ENCODE assay signal across 8 mouse cellular contexts in genomic region chr1:74285212-74286010, GRCm38 (mm10). TPM values are rescaled to one million over a fixed set of nuclear protein-coding genes. Genes with fewer than 3 reads are reported as not detected.
DNase-seq lines count a peak whose midpoint lies in the region; ATAC-seq and TF ChIP-seq lines count a peak whose summit lies in the region.

No protein-coding gene starts in this region.

- H3K4me3 ChIP-seq in kidney, postnatal 0 days (replicated peaks; ENCODE audit: low read depth, low read length), result peak overlapping the region; percentile 73
- peak overlapping the region; percentile 77 for H3K4me3 ChIP-seq in limb, embryonic 13.5 days
- H3K4me3 ChIP-seq in stomach, embryonic 14.5 days (ENCODE audit: low read depth, low read length), result peak overlapping the region; percentile 61

- peaks cover 34% of the 10 kb centered on the region for H3K36me3 ChIP-seq in kidney, postnatal 0 days (ENCODE audit: insufficient read depth, low read length)
- H3K36me3 ChIP-seq in limb, embryonic 13.5 days, result peaks cover 55% of the 10 kb centered on the region
- peaks cover 55% of the 10 kb centered on the region for H3K36me3 ChIP-seq in stomach, embryonic 14.5 days (ENCODE audit: control insufficient read depth, insufficient read depth, low read length)

- DNase-seq in kidney, postnatal 0 days (ENCODE audit: low spot score), result no peak
- no peak for DNase-seq in kidney, postnatal 14 days
- peak; percentile 60 for DNase-seq in MN1 (ENCODE audit: low spot score)
- DNase-seq in adrenal gland, postnatal 4 days (ENCODE audit: low spot score in 2 of 2), result no peak
- no peak for DNase-seq in thymus, postnatal 0 days (ENCODE audit: low spot score)

- 2% methylated on average over 23 of the region's 23 CpGs for WGBS in kidney, postnatal 0 days
- WGBS in limb, embryonic 13.5 days, result 3% methylated on average over 23 of the region's 23 CpGs
- 5% methylated on average over 23 of the region's 23 CpGs for WGBS in stomach, embryonic 14.5 days

- H3K4me1 ChIP-seq in kidney, postnatal 0 days (replicated peaks; ENCODE audit: insufficient read depth, low read length), result peaks cover 10% of the 10 kb centered on the region
- peaks cover 33% of the 10 kb centered on the region for H3K4me1 ChIP-seq in limb, embryonic 13.5 days
- peaks cover 29% of the 10 kb centered on the region for H3K4me1 ChIP-seq in stomach, embryonic 14.5 days (ENCODE audit: control insufficient read depth, insufficient read depth, low read length)

- H3K9ac ChIP-seq in kidney, postnatal 0 days (ENCODE audit: low read depth, low read length), result peak overlapping the region; percentile 69
- peak overlapping the region; percentile 76 for H3K9ac ChIP-seq in limb, embryonic 13.5 days
- H3K9ac ChIP-seq in stomach, embryonic 14.5 days (replicated peaks; ENCODE audit: low read depth, low read length), result peak overlapping the region; percentile 47

- TF ChIP-seq CTCF in kidney, postnatal 0 days (IDR thresholded peaks at IDR 0.05; ENCODE audit: low read depth), result no peak

- no peaks in the 10 kb centered on the region for H3K9me3 ChIP-seq in kidney, postnatal 0 days (replicated peaks; ENCODE audit: low read length)
- H3K9me3 ChIP-seq in limb, embryonic 13.5 days, result no peaks in the 10 kb centered on the region
- no peaks in the 10 kb centered on the region for H3K9me3 ChIP-seq in stomach, embryonic 14.5 days (ENCODE audit: control insufficient read depth, low read depth, low read length)

- no peak for ATAC-seq in kidney, postnatal 0 days (replicated peaks; ENCODE audit: low FRiP score, low read depth)
- 0 out of 2 replicates have a peak, but pooled peaks have one; percentile 1 for ATAC-seq in erythroblast, adult 5-6 weeks (replicated peaks; ENCODE audit: low FRiP score, poor library complexity, severe bottlenecking)
- ATAC-seq in limb, embryonic 13.5 days (ENCODE audit: low FRiP score, low read depth), result no peak; the same call in 1 of the 2 replicates
- ATAC-seq in stomach, embryonic 14.5 days (ENCODE audit: insufficient number of reproducible peaks, insufficient read depth, low FRiP score, low read depth), result no peak

- H3K27me3 ChIP-seq in kidney, postnatal 0 days (ENCODE audit: insufficient read depth, low read length), result no peaks in the 10 kb centered on the region
- H3K27me3 ChIP-seq in limb, embryonic 13.5 days, result no peaks in the 10 kb centered on the region
- H3K27me3 ChIP-seq in stomach, embryonic 14.5 days (ENCODE audit: control insufficient read depth, insufficient read depth, low read length), result no peaks in the 10 kb centered on the region

- H3K27ac ChIP-seq in kidney, postnatal 0 days, result no peak overlapping the region
- no peak overlapping the region; the same call in 1 of the 2 replicates for H3K27ac ChIP-seq in limb, embryonic 13.5 days
- no peak overlapping the region for H3K27ac ChIP-seq in stomach, embryonic 14.5 days (ENCODE audit: low read length)

- peak overlapping the region; percentile 63 for H3K4me2 ChIP-seq in kidney, postnatal 0 days (ENCODE audit: low read length)
- peak overlapping the region; percentile 83 for H3K4me2 ChIP-seq in limb, embryonic 13.5 days (replicated peaks)
- peak overlapping the region; percentile 65 for H3K4me2 ChIP-seq in stomach, embryonic 14.5 days (replicated peaks; ENCODE audit: low read depth, low read length)

RNA-seq across cellular contexts. Expression of gene Pnkd, which starts 0.7 kb away (rescaled TPM):
- polyA plus RNA-seq in kidney, postnatal 0 days (2015; fragmentation: Nextera tagmentation; extraction: Ambion mirVana), result 162 and 169 TPM in 2 replicates
- 7.1 and 17.7 TPM in 2 replicates for total RNA-seq in erythroblast, adult 5-6 weeks (2015; ENCODE audit: low replicate concordance)
- total RNA-seq in erythroblast, adult 5-6 weeks (2017; ENCODE audit: low replicate concordance), result 2.4 TPM in 1 of 2 replicates, not detected in the other
- 108 and 112 TPM in 2 replicates for polyA plus RNA-seq in limb, embryonic 13.5 days (2015; fragmentation: Nextera tagmentation; extraction: Ambion mirVana)
- 122 and 132 TPM in 2 replicates for polyA plus RNA-seq in stomach, embryonic 14.5 days (2014; fragmentation: Nextera tagmentation; extraction: Ambion mirVana)
- total RNA-seq in adrenal gland, postnatal 4 days (2021), result 10 to 100 TPM; 72.1 to 72.4 TPM
- polyA plus RNA-seq in thymus, postnatal 0 days (2015; fragmentation: Nextera tagmentation; extraction: Ambion mirVana), result 84.9 and 93.3 TPM in 2 replicates

RNA-seq across cellular contexts. Expression of gene Aamp, which starts 0.9 kb away (rescaled TPM):
- 248 and 264 TPM in 2 replicates for polyA plus RNA-seq in kidney, postnatal 0 days (2015; fragmentation: Nextera tagmentation; extraction: Ambion mirVana)
- 4.6 and 10.4 TPM in 2 replicates for total RNA-seq in erythroblast, adult 5-6 weeks (2015; ENCODE audit: low replicate concordance)
- total RNA-seq in erythroblast, adult 5-6 weeks (2017; ENCODE audit: low replicate concordance), result 15.3 and 27.6 TPM in 2 replicates
- 220 and 232 TPM in 2 replicates for polyA plus RNA-seq in limb, embryonic 13.5 days (2015; fragmentation: Nextera tagmentation; extraction: Ambion mirVana)
- polyA plus RNA-seq in stomach, embryonic 14.5 days (2014; fragmentation: Nextera tagmentation; extraction: Ambion mirVana), result 240 and 261 TPM in 2 replicates
- 100 to 1,000 TPM; 175 to 177 TPM for total RNA-seq in adrenal gland, postnatal 4 days (2021)
- polyA plus RNA-seq in thymus, postnatal 0 days (2015; fragmentation: Nextera tagmentation; extraction: Ambion mirVana), result 195 and 200 TPM in 2 replicates

RNA-seq across cellular contexts. Expression of gene Gpbar1, which starts 7.1 kb away (rescaled TPM):
- 1.0 and 1.7 TPM in 2 replicates for polyA plus RNA-seq in kidney, postnatal 0 days (2015; fragmentation: Nextera tagmentation; extraction: Ambion mirVana)
- not detected in 2 replicates for total RNA-seq in erythroblast, adult 5-6 weeks (2015; ENCODE audit: low replicate concordance)
- total RNA-seq in erythroblast, adult 5-6 weeks (2017; ENCODE audit: low replicate concordance), result not detected in 2 replicates
- 0.18 and 0.31 TPM in 2 replicates for polyA plus RNA-seq in limb, embryonic 13.5 days (2015; fragmentation: Nextera tagmentation; extraction: Ambion mirVana)
- polyA plus RNA-seq in stomach, embryonic 14.5 days (2014; fragmentation: Nextera tagmentation; extraction: Ambion mirVana), result 3.5 and 4.1 TPM in 2 replicates
- under 1 TPM in 1 of 2 experiments, not detected in 1; 0.28 TPM for total RNA-seq in adrenal gland, postnatal 4 days (2021)
- polyA plus RNA-seq in thymus, postnatal 0 days (2015; fragmentation: Nextera tagmentation; extraction: Ambion mirVana), result 0.35 and 0.92 TPM in 2 replicates

RNA-seq across cellular contexts. Expression of gene Tmbim1, which starts 20.0 kb away (rescaled TPM):
- polyA plus RNA-seq in kidney, postnatal 0 days (2015; fragmentation: Nextera tagmentation; extraction: Ambion mirVana), result 27.8 and 30.8 TPM in 2 replicates
- 2.1 and 4.2 TPM in 2 replicates for total RNA-seq in erythroblast, adult 5-6 weeks (2015; ENCODE audit: low replicate concordance)
- total RNA-seq in erythroblast, adult 5-6 weeks (2017; ENCODE audit: low replicate concordance), result 1.9 and 2.6 TPM in 2 replicates
- 30.6 and 31.7 TPM in 2 replicates for polyA plus RNA-seq in limb, embryonic 13.5 days (2015; fragmentation: Nextera tagmentation; extraction: Ambion mirVana)
- 50.1 and 53.9 TPM in 2 replicates for polyA plus RNA-seq in stomach, embryonic 14.5 days (2014; fragmentation: Nextera tagmentation; extraction: Ambion mirVana)
- total RNA-seq in adrenal gland, postnatal 4 days (2021), result 10 to 100 TPM; 65.8 to 72.4 TPM
- 10.9 and 12.2 TPM in 2 replicates for polyA plus RNA-seq in thymus, postnatal 0 days (2015; fragmentation: Nextera tagmentation; extraction: Ambion mirVana)

RNA-seq across cellular contexts. Expression of gene Arpc2, which starts 49.5 kb away (rescaled TPM):
- polyA plus RNA-seq in kidney, postnatal 0 days (2015; fragmentation: Nextera tagmentation; extraction: Ambion mirVana), result 487 TPM in 2 replicates
- 283 and 297 TPM in 2 replicates for total RNA-seq in erythroblast, adult 5-6 weeks (2015; ENCODE audit: low replicate concordance)
- 147 and 152 TPM in 2 replicates for total RNA-seq in erythroblast, adult 5-6 weeks (2017; ENCODE audit: low replicate concordance)
- polyA plus RNA-seq in limb, embryonic 13.5 days (2015; fragmentation: Nextera tagmentation; extraction: Ambion mirVana), result 384 and 389 TPM in 2 replicates
- polyA plus RNA-seq in stomach, embryonic 14.5 days (2014; fragmentation: Nextera tagmentation; extraction: Ambion mirVana), result 406 and 429 TPM in 2 replicates
- total RNA-seq in adrenal gland, postnatal 4 days (2021), result 100 to 1,000 TPM; 198 to 205 TPM
- polyA plus RNA-seq in thymus, postnatal 0 days (2015; fragmentation: Nextera tagmentation; extraction: Ambion mirVana), result 648 and 659 TPM in 2 replicates
